Mouse (Mus musculus): ENCODE measurements at regions not wholly inside any gene's neighbourhood (a gene's known extent, or its start where the extent isn't known, plus 50 kb on each side); places are given as distances from the start of the nearest gene placed in this dataset.

GRCm38 (mm10) chr4:106116611-106117010 is 199.4 kb upstream of the Usp24 start:
- no peaks in the 10 kb centered on the region for H3K27me3 ChIP-seq (ENCODE audit: insufficient read depth, poor library complexity, severe bottlenecking)
- H3K9me3 ChIP-seq, result no peaks in the 10 kb centered on the region
- no peak overlapping the region for H3K4me3 ChIP-seq
- no peaks in the 10 kb centered on the region; the same call in 1 of the 2 replicates for H3K4me1 ChIP-seq
- WGBS, result 78% methylated on average over 7 of the region's 7 CpGs
- no peak for DNase-seq (ENCODE audit: low spot score)
- H3K27ac ChIP-seq, result no peak overlapping the region
- no peaks in the 10 kb centered on the region for H3K36me3 ChIP-seq

DNA sequence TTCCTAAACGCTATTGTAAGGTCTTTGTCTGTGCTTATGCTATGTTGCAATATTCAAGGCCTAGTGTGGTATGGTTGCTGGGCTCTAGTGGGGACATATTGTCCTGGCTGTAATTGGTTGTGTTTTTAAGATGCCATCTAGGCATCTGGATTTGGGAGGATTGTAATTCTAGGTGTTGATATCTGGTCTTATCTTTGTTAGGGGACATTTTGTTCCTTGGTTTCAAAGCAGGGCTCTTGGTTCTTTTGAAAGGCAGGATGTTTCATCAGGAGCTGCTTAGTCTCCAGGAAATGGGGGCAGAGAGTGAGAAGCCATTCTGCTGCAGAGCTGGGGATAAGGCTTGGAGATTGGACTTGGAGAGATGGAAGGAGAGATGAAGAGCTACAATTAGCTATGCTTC is 194.7 kb upstream of the Usp24 start:
- Histone ChIP-seq H3K4me3 (no peak overlapping the region), H3K27ac (no peak overlapping the region), H3K27me3 (ENCODE audit: insufficient read depth, poor library complexity, severe bottlenecking) (no peaks in the 10 kb centered on the region), H3K9me3 (no peaks in the 10 kb centered on the region), H3K4me1 (peaks cover 7% of the 10 kb centered on the region), H3K36me3 (no peaks in the 10 kb centered on the region)
- 63% methylated on average over 1 of the region's 1 CpGs for WGBS
- no peak for DNase-seq (ENCODE audit: low spot score)

DNA sequence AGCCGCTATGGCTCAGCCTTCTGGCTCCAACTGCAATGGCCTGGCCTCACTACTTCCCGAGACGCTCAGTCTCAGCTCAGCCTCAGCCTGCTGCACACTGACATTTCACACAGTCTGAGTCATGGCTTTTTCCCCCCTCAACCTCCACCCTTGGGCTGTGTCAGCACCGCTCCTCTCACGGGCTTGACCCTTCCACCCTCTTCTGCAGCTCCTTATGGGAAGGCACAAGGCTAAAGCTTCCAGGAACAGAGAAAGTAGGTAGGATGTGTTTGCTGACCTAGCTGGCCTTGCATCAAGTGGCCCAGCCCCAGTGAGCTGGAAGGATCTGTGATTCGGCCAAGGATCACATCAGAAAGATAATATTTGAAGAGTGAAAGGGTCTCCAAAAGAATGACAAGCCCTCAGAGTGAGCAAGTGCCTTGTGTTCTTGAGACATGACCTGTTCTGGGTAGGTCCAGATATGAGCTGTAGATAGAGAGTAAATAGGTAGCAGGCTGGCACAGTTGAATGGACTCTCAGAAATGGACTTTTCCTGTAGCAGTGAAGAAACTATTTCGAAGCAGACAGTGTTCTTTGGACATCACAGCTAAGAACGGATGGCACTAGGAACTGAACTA is 192.9 kb upstream of the Usp24 start:
- 71% methylated on average over 8 of the region's 8 CpGs for WGBS
- Histone ChIP-seq H3K36me3 (no peaks in the 10 kb centered on the region), H3K9me3 (no peaks in the 10 kb centered on the region), H3K4me3 (no peak overlapping the region), H3K27ac (no peak overlapping the region), H3K27me3 (ENCODE audit: insufficient read depth, poor library complexity, severe bottlenecking) (no peaks in the 10 kb centered on the region), H3K4me1 (peaks cover 7% of the 10 kb centered on the region; the same call in 1 of the 2 replicates)
- no peak for DNase-seq (ENCODE audit: low spot score)

GRCm38 (mm10) chr4:106127199-106127598 is 188.8 kb upstream of the Usp24 start:
- Histone ChIP-seq H3K36me3 (no peaks in the 10 kb centered on the region), H3K27ac (no peak overlapping the region), H3K4me1 (peaks cover 7% of the 10 kb centered on the region; the same call in 1 of the 2 replicates), H3K9me3 (no peaks in the 10 kb centered on the region), H3K4me3 (no peak overlapping the region), H3K27me3 (ENCODE audit: insufficient read depth, poor library complexity, severe bottlenecking) (no peaks in the 10 kb centered on the region)
- DNase-seq (ENCODE audit: low spot score), result no peak
- 73% methylated on average over 5 of the region's 5 CpGs for WGBS

DNA sequence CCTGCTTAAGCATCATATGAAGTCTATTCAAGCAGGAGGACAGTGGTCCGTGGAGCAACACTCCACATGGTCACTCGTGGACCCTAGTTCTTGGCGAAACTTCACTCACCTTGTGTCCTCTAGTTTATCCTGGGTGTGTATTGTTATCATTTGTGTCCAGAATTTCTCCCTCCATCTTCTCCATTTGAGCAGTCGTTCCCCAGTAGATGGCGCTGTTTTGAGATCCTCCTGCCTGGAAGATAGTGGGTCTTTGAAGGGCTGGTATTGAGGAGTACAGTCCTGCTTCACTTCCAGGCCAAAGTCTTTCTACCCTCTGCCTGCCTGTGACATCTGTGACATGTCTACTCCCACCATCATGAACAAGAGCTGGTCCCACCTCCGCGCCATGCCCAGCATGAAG is 188.4 kb upstream of the Usp24 start:
- H3K36me3 ChIP-seq, result no peaks in the 10 kb centered on the region
- DNase-seq (ENCODE audit: low spot score), result no peak
- WGBS, result 52% methylated on average over 7 of the region's 7 CpGs
- no peaks in the 10 kb centered on the region for H3K27me3 ChIP-seq (ENCODE audit: insufficient read depth, poor library complexity, severe bottlenecking)
- H3K27ac ChIP-seq, result no peak overlapping the region
- H3K4me1 ChIP-seq, result peaks cover 7% of the 10 kb centered on the region; the same call in 1 of the 2 replicates
- no peaks in the 10 kb centered on the region for H3K9me3 ChIP-seq
- H3K4me3 ChIP-seq, result no peak overlapping the region

GRCm38 (mm10) chr4:106129327-106129726 is 186.7 kb upstream of the Usp24 start:
- Histone ChIP-seq H3K9me3 (no peaks in the 10 kb centered on the region), H3K27me3 (ENCODE audit: insufficient read depth, poor library complexity, severe bottlenecking) (no peaks in the 10 kb centered on the region), H3K27ac (no peak overlapping the region), H3K4me1 (peaks cover 9% of the 10 kb centered on the region), H3K4me3 (no peak overlapping the region), H3K36me3 (no peaks in the 10 kb centered on the region)
- no peak for DNase-seq (ENCODE audit: low spot score)
- WGBS, result 74% methylated on average over 7 of the region's 7 CpGs

DNA sequence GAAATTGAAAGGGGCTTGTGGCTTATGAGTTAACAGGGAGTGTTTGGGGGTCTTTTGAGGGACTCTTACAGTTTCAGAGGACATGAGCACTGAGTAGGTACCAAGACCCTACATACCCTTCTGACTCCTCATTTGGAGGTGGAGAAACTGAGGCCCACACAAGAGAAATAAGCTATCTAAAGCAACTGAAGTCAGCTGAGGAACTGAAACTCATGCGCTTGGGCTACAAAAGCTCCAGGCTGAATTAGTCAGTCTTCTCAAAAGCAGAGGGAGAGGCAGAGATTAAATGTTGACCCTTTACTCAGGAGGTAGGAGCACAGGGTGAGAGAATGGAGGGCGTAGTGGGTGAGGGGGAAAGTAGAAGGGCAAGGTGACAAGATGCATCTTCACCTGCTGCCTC is 186.2 kb upstream of the Usp24 start:
- 90% methylated on average over 2 of the region's 2 CpGs for WGBS
- Histone ChIP-seq H3K4me3 (no peak overlapping the region), H3K4me1 (peaks cover 7% of the 10 kb centered on the region), H3K36me3 (no peaks in the 10 kb centered on the region), H3K27ac (no peak overlapping the region), H3K9me3 (no peaks in the 10 kb centered on the region), H3K27me3 (ENCODE audit: insufficient read depth, poor library complexity, severe bottlenecking) (no peaks in the 10 kb centered on the region)
- no peak for DNase-seq (ENCODE audit: low spot score)

- Histone ChIP-seq H3K27ac (no peak overlapping the region), H3K36me3 (no peaks in the 10 kb centered on the region), H3K4me1 (peaks cover 6% of the 10 kb centered on the region), H3K9me3 (no peaks in the 10 kb centered on the region), H3K27me3 (ENCODE audit: insufficient read depth, poor library complexity, severe bottlenecking) (no peaks in the 10 kb centered on the region), H3K4me3 (no peak overlapping the region)
- DNase-seq (ENCODE audit: low spot score), result no peak
- 58% methylated on average over 10 of the region's 10 CpGs for WGBS
These were observed 182.0 kb upstream of the Usp24 start for GRCm38 (mm10) chr4:106133746-106134730.

GRCm38 (mm10) chr4:106142741-106143140 is 173.3 kb upstream of the Usp24 start:
- no peak for DNase-seq (ENCODE audit: low spot score)
- no peak overlapping the region for H3K4me3 ChIP-seq
- H3K27me3 ChIP-seq (ENCODE audit: insufficient read depth, poor library complexity, severe bottlenecking), result no peaks in the 10 kb centered on the region
- no peaks in the 10 kb centered on the region for H3K36me3 ChIP-seq
- H3K27ac ChIP-seq, result no peak overlapping the region
- no peaks in the 10 kb centered on the region for H3K9me3 ChIP-seq
- H3K4me1 ChIP-seq, result no peaks in the 10 kb centered on the region
- 88% methylated on average over 4 of the region's 4 CpGs for WGBS

- no peaks in the 10 kb centered on the region for H3K27me3 ChIP-seq (ENCODE audit: insufficient read depth, poor library complexity, severe bottlenecking)
- H3K4me1 ChIP-seq, result no peaks in the 10 kb centered on the region
- H3K4me3 ChIP-seq, result no peak overlapping the region
- no peaks in the 10 kb centered on the region for H3K9me3 ChIP-seq
- 82% methylated on average over 7 of the region's 7 CpGs for WGBS
- no peak overlapping the region for H3K27ac ChIP-seq
- DNase-seq (ENCODE audit: low spot score), result no peak
- no peaks in the 10 kb centered on the region for H3K36me3 ChIP-seq
These were observed 171.5 kb upstream of the Usp24 start for GRCm38 (mm10) chr4:106144351-106145116.

- Histone ChIP-seq H3K27me3 (ENCODE audit: insufficient read depth, poor library complexity, severe bottlenecking) (no peaks in the 10 kb centered on the region), H3K36me3 (no peaks in the 10 kb centered on the region), H3K9me3 (no peaks in the 10 kb centered on the region), H3K4me3 (no peak overlapping the region), H3K4me1 (no peaks in the 10 kb centered on the region; the same call in 1 of the 2 replicates), H3K27ac (no peak overlapping the region)
- no peak for DNase-seq (ENCODE audit: low spot score)
- 67% methylated on average over 3 of the region's 3 CpGs for WGBS
These were observed 169.0 kb upstream of the Usp24 start for GRCm38 (mm10) chr4:106146919-106147460.

DNA sequence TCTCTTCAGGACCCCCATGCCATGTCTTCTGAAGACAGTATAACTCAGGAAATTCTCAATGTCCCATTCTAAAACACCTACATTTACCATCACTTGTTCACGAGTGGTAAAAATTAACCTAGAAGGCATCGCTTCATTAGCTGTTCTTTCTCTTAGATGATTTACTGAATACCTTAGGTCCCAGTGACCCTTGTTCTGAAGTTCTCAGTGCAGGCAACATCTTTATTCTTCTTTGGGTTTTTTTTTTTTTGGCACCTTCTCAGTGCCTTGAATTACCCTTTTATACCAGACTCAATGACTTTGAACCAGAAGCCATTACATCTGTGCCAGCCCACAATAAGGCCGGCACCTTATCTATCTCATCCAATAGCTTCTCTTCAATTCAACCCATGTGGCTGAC is 167.1 kb upstream of the Usp24 start:
- DNase-seq (ENCODE audit: low spot score), result no peak
- H3K4me1 ChIP-seq, result no peaks in the 10 kb centered on the region; the same call in 1 of the 2 replicates
- no peak overlapping the region for H3K27ac ChIP-seq
- WGBS, result 92% methylated on average over 3 of the region's 3 CpGs
- H3K4me3 ChIP-seq, result no peak overlapping the region
- no peaks in the 10 kb centered on the region for H3K27me3 ChIP-seq (ENCODE audit: insufficient read depth, poor library complexity, severe bottlenecking)
- H3K9me3 ChIP-seq, result no peaks in the 10 kb centered on the region
- H3K36me3 ChIP-seq, result no peaks in the 10 kb centered on the region

Data from heart, embryonic 10.5 days (tissue).